18 mouse cellular contexts compared by ENCODE assay signal in the genomic region with DNA sequence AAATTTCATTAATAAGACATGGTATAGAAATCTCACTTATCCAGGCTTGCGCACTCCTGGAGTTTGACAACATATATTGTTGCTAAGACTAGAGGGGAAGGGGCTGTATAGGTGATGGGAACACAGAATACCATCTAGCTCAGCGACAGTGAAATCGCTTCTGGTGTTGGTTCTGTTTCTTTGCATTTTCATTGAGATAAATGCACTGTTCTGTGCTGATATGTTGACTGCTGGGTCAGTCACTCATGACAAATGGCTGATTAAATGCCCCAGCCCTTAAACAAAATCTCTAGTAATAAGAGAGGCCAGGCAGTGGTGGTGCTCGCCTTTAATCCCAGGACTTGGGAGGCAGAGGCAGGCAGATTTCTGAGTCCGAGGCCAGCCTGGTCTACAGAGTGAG. TPM values are rescaled to one million over a fixed set of nuclear protein-coding genes. Genes with fewer than 3 reads are reported as not detected.
DNase-seq lines count a peak whose midpoint lies in the region; ATAC-seq and TF ChIP-seq lines count a peak whose summit lies in the region.
"Had no signal": no experiment of that assay in that cellular context is flagged by ENCODE, and none has a peak within 500 bp of the region (broad histone marks: within the 10 kb centered on the region; RNA-seq: fewer than 3 reads in every experiment).

No protein-coding gene starts in this region.

- WGBS in bone marrow, adult 2 months = 79% methylated on average over 5 of the region's 5 CpGs
- 43% methylated on average over 5 of the region's 5 CpGs for WGBS in liver, embryonic 14.5 days (ENCODE audit: insufficient replicate concordance)

- peak overlapping the region; percentile 43 for H3K27ac ChIP-seq in bone marrow, adult 2 months (ENCODE audit: control insufficient read depth, insufficient read depth, low read depth, low read length, poor library complexity)
- H3K27ac ChIP-seq in liver, embryonic 14.5 days = peak overlapping the region; percentile 98
- H3K27ac ChIP-seq: embryonic facial prominence, embryonic 15.5 days; forebrain, embryonic 12.5 days; heart, embryonic 13.5 days; hindbrain, embryonic 13.5 days; hindbrain, postnatal 0 days had no signal

- TF ChIP-seq CTCF in bone marrow, adult 2 months (IDR thresholded peaks at IDR 0.05; ENCODE audit: control insufficient read depth, insufficient read depth, low read length) = no peak
- TF ChIP-seq CTCF in liver, embryonic 14.5 days (IDR thresholded peaks at IDR 0.05; ENCODE audit: low read depth) = no peak

- peak overlapping the region; percentile 86 for H3K4me2 ChIP-seq in liver, embryonic 14.5 days (ENCODE audit: low read depth)
- H3K4me2 ChIP-seq: embryonic facial prominence, embryonic 15.5 days; forebrain, embryonic 12.5 days; heart, embryonic 13.5 days; hindbrain, embryonic 13.5 days had no signal

- no peaks in the 10 kb centered on the region for H3K9me3 ChIP-seq in liver, embryonic 14.5 days (ENCODE audit: control insufficient read depth, low read length)
- H3K9me3 ChIP-seq: embryonic facial prominence, embryonic 15.5 days; forebrain, embryonic 12.5 days; heart, embryonic 13.5 days; hindbrain, embryonic 13.5 days had no signal

- TF ChIP-seq POLR2A in bone marrow, adult 2 months (IDR thresholded peaks at IDR 0.05; ENCODE audit: borderline replicate concordance, control insufficient read depth, low read depth, low read length) = no peak

- no peaks in the 10 kb centered on the region for H3K36me3 ChIP-seq in liver, embryonic 14.5 days (replicated peaks; ENCODE audit: control insufficient read depth, insufficient read depth, low read depth)
- H3K36me3 ChIP-seq: embryonic facial prominence, embryonic 15.5 days; forebrain, embryonic 12.5 days; heart, embryonic 13.5 days; hindbrain, embryonic 13.5 days had no signal

- DNase-seq in liver = peak; percentile 44
- no peak for DNase-seq in liver, embryonic 14.5 days (ENCODE audit: low read depth in 3 of 3, low spot score in 3 of 3)
- no peak for DNase-seq in retina, postnatal 1 day
- no peak for DNase-seq in spleen, adult 18-20 months
- DNase-seq: adrenal gland, adult 2 months; adrenal gland, postnatal 25 days; cerebellum, adult 8-10 months; cerebellum, postnatal 14 days; embryo, embryonic 11 days; gastrocnemius, postnatal 14 days had no signal

- TF ChIP-seq EP300 in liver, embryonic 14.5 days (IDR thresholded peaks at IDR 0.05; ENCODE audit: low read depth) = peak; percentile 78

- H3K4me3 ChIP-seq in bone marrow, adult 2 months (replicated peaks; ENCODE audit: control insufficient read depth, low read depth, low read length) = no peak overlapping the region
- H3K4me3 ChIP-seq in liver, embryonic 14.5 days (ENCODE audit: insufficient read depth in 1 of 2, low read depth in 2 of 2, low read length in 2 of 2) = no peak overlapping the region
- H3K4me3 ChIP-seq: embryonic facial prominence, embryonic 15.5 days; forebrain, embryonic 12.5 days; heart, embryonic 13.5 days; hindbrain, embryonic 13.5 days had no signal

- H3K9ac ChIP-seq in liver, embryonic 14.5 days (replicated peaks) = peak overlapping the region; percentile 10
- H3K9ac ChIP-seq: embryonic facial prominence, embryonic 15.5 days; forebrain, embryonic 12.5 days; heart, embryonic 13.5 days; hindbrain, embryonic 13.5 days had no signal

- 0 out of 2 replicates have a peak, but pooled peaks have one; percentile 1 for ATAC-seq in liver, embryonic 14.5 days (ENCODE audit: insufficient read depth)
- ATAC-seq in megakaryocyte-erythroid progenitor cell, adult 5-6 weeks (replicated peaks; ENCODE audit: low FRiP score, low TSS enrichment, poor library complexity, severe bottlenecking) = 0 out of 2 replicates have a peak, but pooled peaks have one; percentile 6
- ATAC-seq: forebrain, embryonic 16.5 days; hindbrain, postnatal 0 days had no signal

- no peaks in the 10 kb centered on the region for H3K27me3 ChIP-seq in liver, embryonic 14.5 days (ENCODE audit: control insufficient read depth, insufficient read depth, low read length)
- H3K27me3 ChIP-seq: embryonic facial prominence, embryonic 15.5 days; heart, embryonic 13.5 days; hindbrain, embryonic 13.5 days had no signal

- H3K4me1 ChIP-seq in bone marrow, adult 2 months (ENCODE audit: control insufficient read depth, insufficient read depth, low read length) = peaks cover 12% of the 10 kb centered on the region
- H3K4me1 ChIP-seq in liver, embryonic 14.5 days (replicated peaks; ENCODE audit: control insufficient read depth in 2 of 2, insufficient read depth in 2 of 2, low read length in 1 of 2) = peaks cover 89 to 90% of the 10 kb centered on the region in 2 experiments
- H3K4me1 ChIP-seq: forebrain, embryonic 12.5 days; hindbrain, embryonic 13.5 days had no signal

RNA-seq across cellular contexts. Expression of a gene that starts 47.0 kb away (rescaled TPM):
- 25.1 and 41.4 TPM in 2 replicates for polyA plus RNA-seq in bone marrow, adult 2 months (2011; ENCODE audit: insufficient read depth, insufficient read length, low replicate concordance, missing spikeins)
- polyA plus RNA-seq in liver, embryonic 14.5 days (2012; rRNA removed) = 5.6 and 7.0 TPM in 2 replicates
- polyA plus RNA-seq in liver, embryonic 14.5 days (2014; fragmentation: Nextera tagmentation; extraction: Ambion mirVana) = 17.1 and 19.2 TPM in 2 replicates
- 52.5 and 58.0 TPM in 2 replicates for total RNA-seq in megakaryocyte-erythroid progenitor cell, adult 5-6 weeks (2014; fragmentation: Nextera tagmentation)
- total RNA-seq in megakaryocyte-erythroid progenitor cell, adult 5-6 weeks (2017) = 15.6 and 16.7 TPM in 2 replicates
